Mouse (Mus musculus): ENCODE measurements at regions not wholly inside any gene's neighbourhood (a gene's known extent, or its start where the extent isn't known, plus 50 kb on each side); places are given as distances from the start of the nearest gene placed in this dataset.

- Histone ChIP-seq H3K9ac (replicated peaks; ENCODE audit: low read depth, low read length) (no peak overlapping the region), H3K36me3 (ENCODE audit: control insufficient read depth, insufficient read depth, low read length) (no peaks in the 10 kb centered on the region), H3K27me3 (ENCODE audit: control insufficient read depth, insufficient read depth, low read length) (no peaks in the 10 kb centered on the region), H3K4me2 (replicated peaks; ENCODE audit: low read depth, low read length) (no peak overlapping the region), H3K4me1 (ENCODE audit: control insufficient read depth, insufficient read depth, low read length) (no peaks in the 10 kb centered on the region), H3K4me3 (ENCODE audit: low read depth, low read length) (no peak overlapping the region), H3K27ac (ENCODE audit: low read length) (no peak overlapping the region), H3K9me3 (ENCODE audit: control insufficient read depth, low read depth, low read length) (no peaks in the 10 kb centered on the region)
- no peak for ATAC-seq (ENCODE audit: insufficient number of reproducible peaks, insufficient read depth, low FRiP score, low read depth)
- 70% methylated on average over 2 of the region's 2 CpGs for WGBS
These were observed 208.8 kb upstream of the Dusp10 start for GRCm38 (mm10) chr1:183804295-183804694.

- no peak for ATAC-seq (ENCODE audit: insufficient number of reproducible peaks, insufficient read depth, low FRiP score, low read depth)
- H3K27ac ChIP-seq (ENCODE audit: low read length) = no peak overlapping the region
- no peaks in the 10 kb centered on the region for H3K27me3 ChIP-seq (ENCODE audit: control insufficient read depth, insufficient read depth, low read length)
- WGBS = 76% methylated on average over 8 of the region's 8 CpGs
- H3K4me1 ChIP-seq (ENCODE audit: control insufficient read depth, insufficient read depth, low read length) = no peaks in the 10 kb centered on the region
- H3K4me3 ChIP-seq (ENCODE audit: low read depth, low read length) = no peak overlapping the region
- no peak overlapping the region for H3K9ac ChIP-seq (replicated peaks; ENCODE audit: low read depth, low read length)
- H3K9me3 ChIP-seq (ENCODE audit: control insufficient read depth, low read depth, low read length) = no peaks in the 10 kb centered on the region
- H3K4me2 ChIP-seq (replicated peaks; ENCODE audit: low read depth, low read length) = no peak overlapping the region
- no peaks in the 10 kb centered on the region for H3K36me3 ChIP-seq (ENCODE audit: control insufficient read depth, insufficient read depth, low read length)
These were observed 206.0 kb upstream of the Dusp10 start for GRCm38 (mm10) chr1:183806864-183807730.

- no peaks in the 10 kb centered on the region for H3K9me3 ChIP-seq (ENCODE audit: control insufficient read depth, low read depth, low read length)
- H3K36me3 ChIP-seq (ENCODE audit: control insufficient read depth, insufficient read depth, low read length) = no peaks in the 10 kb centered on the region
- no peak overlapping the region for H3K4me2 ChIP-seq (replicated peaks; ENCODE audit: low read depth, low read length)
- no peak overlapping the region for H3K27ac ChIP-seq (ENCODE audit: low read length)
- no peaks in the 10 kb centered on the region for H3K4me1 ChIP-seq (ENCODE audit: control insufficient read depth, insufficient read depth, low read length)
- no peak overlapping the region for H3K9ac ChIP-seq (replicated peaks; ENCODE audit: low read depth, low read length)
- 53% methylated on average over 2 of the region's 2 CpGs for WGBS
- peak; percentile 63; the same call in 1 of the 2 replicates for ATAC-seq (ENCODE audit: insufficient number of reproducible peaks, insufficient read depth, low FRiP score, low read depth)
- H3K4me3 ChIP-seq (ENCODE audit: low read depth, low read length) = no peak overlapping the region
- no peaks in the 10 kb centered on the region for H3K27me3 ChIP-seq (ENCODE audit: control insufficient read depth, insufficient read depth, low read length)
These were observed 204.9 kb upstream of the Dusp10 start for GRCm38 (mm10) chr1:183808168-183808567.

GRCm38 (mm10) chr1:183820555-183820954, 192.5 kb upstream of the Dusp10 start:
- no peak for ATAC-seq (ENCODE audit: insufficient number of reproducible peaks, insufficient read depth, low FRiP score, low read depth)
- no peak overlapping the region for H3K27ac ChIP-seq (ENCODE audit: low read length)
- no peak overlapping the region for H3K4me3 ChIP-seq (ENCODE audit: low read depth, low read length)
- no peak overlapping the region for H3K9ac ChIP-seq (replicated peaks; ENCODE audit: low read depth, low read length)
- no peaks in the 10 kb centered on the region for H3K36me3 ChIP-seq (ENCODE audit: control insufficient read depth, insufficient read depth, low read length)
- no peaks in the 10 kb centered on the region for H3K4me1 ChIP-seq (ENCODE audit: control insufficient read depth, insufficient read depth, low read length)
- no peaks in the 10 kb centered on the region for H3K9me3 ChIP-seq (ENCODE audit: control insufficient read depth, low read depth, low read length)
- no peak overlapping the region for H3K4me2 ChIP-seq (replicated peaks; ENCODE audit: low read depth, low read length)
- 41% methylated on average over 5 of the region's 5 CpGs for WGBS
- no peaks in the 10 kb centered on the region for H3K27me3 ChIP-seq (ENCODE audit: control insufficient read depth, insufficient read depth, low read length)

- Histone ChIP-seq H3K4me1 (ENCODE audit: control insufficient read depth, insufficient read depth, low read length) (no peaks in the 10 kb centered on the region), H3K36me3 (ENCODE audit: control insufficient read depth, insufficient read depth, low read length) (no peaks in the 10 kb centered on the region), H3K27ac (ENCODE audit: low read length) (no peak overlapping the region), H3K4me2 (replicated peaks; ENCODE audit: low read depth, low read length) (no peak overlapping the region), H3K9ac (replicated peaks; ENCODE audit: low read depth, low read length) (no peak overlapping the region), H3K4me3 (ENCODE audit: low read depth, low read length) (no peak overlapping the region), H3K27me3 (ENCODE audit: control insufficient read depth, insufficient read depth, low read length) (no peaks in the 10 kb centered on the region), H3K9me3 (ENCODE audit: control insufficient read depth, low read depth, low read length) (no peaks in the 10 kb centered on the region)
- WGBS = 12% methylated on average over 4 of the region's 4 CpGs
- ATAC-seq (ENCODE audit: insufficient number of reproducible peaks, insufficient read depth, low FRiP score, low read depth) = no peak
These were observed 186.8 kb upstream of the Dusp10 start for GRCm38 (mm10) chr1:183826300-183826699.

- Histone ChIP-seq H3K36me3 (ENCODE audit: control insufficient read depth, insufficient read depth, low read length) (no peaks in the 10 kb centered on the region), H3K9me3 (ENCODE audit: control insufficient read depth, low read depth, low read length) (no peaks in the 10 kb centered on the region), H3K4me3 (ENCODE audit: low read depth, low read length) (no peak overlapping the region), H3K27me3 (ENCODE audit: control insufficient read depth, insufficient read depth, low read length) (no peaks in the 10 kb centered on the region), H3K9ac (replicated peaks; ENCODE audit: low read depth, low read length) (no peak overlapping the region), H3K4me2 (replicated peaks; ENCODE audit: low read depth, low read length) (no peak overlapping the region), H3K27ac (ENCODE audit: low read length) (no peak overlapping the region), H3K4me1 (ENCODE audit: control insufficient read depth, insufficient read depth, low read length) (no peaks in the 10 kb centered on the region)
- no peak for ATAC-seq (ENCODE audit: insufficient number of reproducible peaks, insufficient read depth, low FRiP score, low read depth)
- WGBS = 66% methylated on average over 4 of the region's 4 CpGs
These were observed 168.0 kb upstream of the Dusp10 start for GRCm38 (mm10) chr1:183845135-183845534.

GRCm38 (mm10) chr1:183853956-183854613, 159.0 kb upstream of the Dusp10 start:
- H3K9ac ChIP-seq (replicated peaks; ENCODE audit: low read depth, low read length) = no peak overlapping the region
- H3K4me2 ChIP-seq (replicated peaks; ENCODE audit: low read depth, low read length) = no peak overlapping the region
- no peaks in the 10 kb centered on the region for H3K36me3 ChIP-seq (ENCODE audit: control insufficient read depth, insufficient read depth, low read length)
- WGBS = 77% methylated on average over 3 of the region's 3 CpGs
- H3K4me3 ChIP-seq (ENCODE audit: low read depth, low read length) = no peak overlapping the region
- H3K4me1 ChIP-seq (ENCODE audit: control insufficient read depth, insufficient read depth, low read length) = no peaks in the 10 kb centered on the region
- H3K9me3 ChIP-seq (ENCODE audit: control insufficient read depth, low read depth, low read length) = no peaks in the 10 kb centered on the region
- H3K27me3 ChIP-seq (ENCODE audit: control insufficient read depth, insufficient read depth, low read length) = no peaks in the 10 kb centered on the region
- ATAC-seq (ENCODE audit: insufficient number of reproducible peaks, insufficient read depth, low FRiP score, low read depth) = no peak
- no peak overlapping the region for H3K27ac ChIP-seq (ENCODE audit: low read length)

- no peak overlapping the region for H3K4me3 ChIP-seq (ENCODE audit: low read depth, low read length)
- ATAC-seq (ENCODE audit: insufficient number of reproducible peaks, insufficient read depth, low FRiP score, low read depth) = no peak
- H3K36me3 ChIP-seq (ENCODE audit: control insufficient read depth, insufficient read depth, low read length) = no peaks in the 10 kb centered on the region
- H3K9me3 ChIP-seq (ENCODE audit: control insufficient read depth, low read depth, low read length) = no peaks in the 10 kb centered on the region
- no peak overlapping the region for H3K4me2 ChIP-seq (replicated peaks; ENCODE audit: low read depth, low read length)
- 75% methylated on average over 4 of the region's 4 CpGs for WGBS
- H3K4me1 ChIP-seq (ENCODE audit: control insufficient read depth, insufficient read depth, low read length) = no peaks in the 10 kb centered on the region
- no peaks in the 10 kb centered on the region for H3K27me3 ChIP-seq (ENCODE audit: control insufficient read depth, insufficient read depth, low read length)
- H3K27ac ChIP-seq (ENCODE audit: low read length) = no peak overlapping the region
- H3K9ac ChIP-seq (replicated peaks; ENCODE audit: low read depth, low read length) = no peak overlapping the region
These were observed 148.0 kb upstream of the Dusp10 start for GRCm38 (mm10) chr1:183865111-183865510.
